Mouse (Mus musculus): ENCODE measurements at regions not wholly inside any gene's neighbourhood (a gene's known extent, or its start where the extent isn't known, plus 50 kb on each side); places are given as distances from the start of the nearest gene placed in this dataset.

DNA sequence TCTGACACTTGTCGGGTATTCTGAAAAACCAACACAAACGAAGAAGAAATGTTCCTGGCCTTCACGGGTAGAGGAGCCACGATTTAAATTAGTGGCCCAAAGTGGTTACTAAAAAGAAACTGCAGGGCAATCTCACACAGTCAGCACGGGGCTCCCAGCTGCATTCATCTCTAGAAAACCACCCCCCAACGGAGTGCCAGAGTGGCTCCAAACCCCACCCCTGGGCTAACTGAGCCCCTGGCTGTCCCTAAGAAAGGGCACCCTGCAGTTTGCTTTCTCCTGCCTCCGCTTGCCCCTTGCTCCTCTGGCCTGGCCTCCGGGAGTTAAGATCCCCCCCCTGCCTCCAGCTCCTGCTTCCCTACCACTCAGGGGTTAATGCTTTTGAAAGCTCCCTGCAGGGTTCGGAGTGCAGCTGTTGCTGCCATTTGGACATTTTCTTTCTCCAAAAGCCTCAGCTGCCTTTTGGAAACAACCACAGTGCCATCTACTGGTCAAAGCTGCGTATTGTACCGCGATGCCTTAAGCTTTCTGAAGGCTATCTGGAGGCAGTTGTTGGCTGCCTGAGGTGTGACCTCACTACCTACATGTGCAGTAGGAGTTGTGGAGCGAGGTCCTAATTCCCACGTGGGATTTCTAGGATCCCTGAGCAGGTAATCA lies 92.9 kb upstream of the Castor2 start:
- Histone ChIP-seq H3K27me3 (ENCODE audit: control insufficient read depth, insufficient read depth, low read length) (no peaks in the 10 kb centered on the region; the same call in 1 of the 2 replicates), H3K4me3 (ENCODE audit: low read depth, low read length) (no peak overlapping the region), H3K9ac (ENCODE audit: low read length) (no peak overlapping the region), H3K27ac (ENCODE audit: low read depth, low read length) (no peak overlapping the region), H3K9me3 (ENCODE audit: control insufficient read depth, low read length) (no peaks in the 10 kb centered on the region), H3K36me3 (ENCODE audit: control insufficient read depth, insufficient read depth, low read length) (no peaks in the 10 kb centered on the region), H3K4me1 (replicated peaks; ENCODE audit: control insufficient read depth, insufficient read depth, low read length) (peaks cover 4% of the 10 kb centered on the region; the same call in 1 of the 2 replicates), H3K4me2 (ENCODE audit: low read depth, low read length, severe bottlenecking) (peak overlapping the region; percentile 35)
- peak; percentile 92 for ATAC-seq (replicated peaks; ENCODE audit: low FRiP score)
- WGBS = under 1% methylated on average over 14 of the region's 14 CpGs
- DNase-seq (ENCODE audit: low spot score) = peak; percentile 94

DNA sequence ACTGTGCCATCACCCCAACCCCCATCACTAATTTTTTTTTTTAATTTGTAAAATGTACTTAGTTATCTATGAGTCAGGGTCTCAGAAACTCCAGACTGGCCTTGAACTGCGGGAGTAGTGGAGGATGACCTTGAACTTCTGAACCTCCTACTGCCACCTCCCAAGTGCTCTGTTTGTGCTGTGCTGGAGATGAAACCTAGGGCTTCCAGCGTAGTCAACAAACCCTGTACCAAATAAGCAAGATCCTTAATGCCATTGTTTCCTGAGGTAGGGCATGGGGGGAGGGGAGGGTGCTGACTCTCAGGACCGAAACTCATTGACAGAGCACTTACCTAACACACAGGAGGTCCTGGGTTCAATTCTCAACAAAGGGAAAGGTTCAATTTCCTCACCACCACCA lies 93.5 kb upstream of the Castor2 start:
- 0 out of 2 replicates have a peak, but pooled peaks have one; percentile 22 for ATAC-seq (replicated peaks; ENCODE audit: low FRiP score)
- WGBS = 11% methylated on average over 3 of the region's 3 CpGs
- no peak overlapping the region for H3K27ac ChIP-seq (ENCODE audit: low read depth, low read length)
- peaks cover 4% of the 10 kb centered on the region; the same call in 1 of the 2 replicates for H3K4me1 ChIP-seq (replicated peaks; ENCODE audit: control insufficient read depth, insufficient read depth, low read length)
- no peaks in the 10 kb centered on the region; the same call in 1 of the 2 replicates for H3K27me3 ChIP-seq (ENCODE audit: control insufficient read depth, insufficient read depth, low read length)
- H3K9ac ChIP-seq (ENCODE audit: low read length) = no peak overlapping the region
- no peaks in the 10 kb centered on the region for H3K9me3 ChIP-seq (ENCODE audit: control insufficient read depth, low read length)
- no peak for DNase-seq (ENCODE audit: low spot score)
- H3K4me3 ChIP-seq (ENCODE audit: low read depth, low read length) = no peak overlapping the region
- H3K4me2 ChIP-seq (ENCODE audit: low read depth, low read length, severe bottlenecking) = no peak overlapping the region
- no peaks in the 10 kb centered on the region for H3K36me3 ChIP-seq (ENCODE audit: control insufficient read depth, insufficient read depth, low read length)

DNA sequence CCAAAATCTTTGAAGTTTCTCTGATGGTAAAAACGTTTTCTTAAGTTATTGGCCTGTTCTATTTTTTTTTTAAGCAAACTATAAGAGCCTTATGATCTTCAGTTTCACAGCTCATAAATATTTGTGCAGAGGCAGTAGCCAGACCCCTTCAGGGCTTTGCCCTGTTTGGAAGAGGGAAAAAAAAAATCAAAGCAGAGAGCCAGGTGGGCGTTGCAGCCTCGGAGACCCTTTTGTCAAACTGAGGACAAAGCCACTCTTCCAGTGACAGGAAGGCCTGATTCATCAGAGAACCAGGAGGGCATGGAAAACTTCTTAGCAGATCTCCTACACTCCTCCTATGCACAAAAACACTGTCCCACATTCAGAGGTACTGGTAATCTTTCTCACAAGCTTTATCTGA lies 99.4 kb upstream of the Castor2 start:
- Histone ChIP-seq H3K4me3 (ENCODE audit: low read depth, low read length) (no peak overlapping the region), H3K9me3 (ENCODE audit: control insufficient read depth, low read length) (no peaks in the 10 kb centered on the region), H3K9ac (ENCODE audit: low read length) (no peak overlapping the region; the same call in 1 of the 2 replicates), H3K4me1 (replicated peaks; ENCODE audit: control insufficient read depth, insufficient read depth, low read length) (peaks cover 8% of the 10 kb centered on the region; the same call in 1 of the 2 replicates), H3K36me3 (ENCODE audit: control insufficient read depth, insufficient read depth, low read length) (no peaks in the 10 kb centered on the region), H3K27me3 (ENCODE audit: control insufficient read depth, insufficient read depth, low read length) (no peaks in the 10 kb centered on the region), H3K27ac (ENCODE audit: low read depth, low read length) (peak overlapping the region; percentile 64; the same call in 1 of the 2 replicates), H3K4me2 (ENCODE audit: low read depth, low read length, severe bottlenecking) (no peak overlapping the region)
- ATAC-seq (replicated peaks; ENCODE audit: low FRiP score) (no peak), DNase-seq (ENCODE audit: low spot score) (no peak)
- WGBS = 9% methylated on average over 3 of the region's 3 CpGs

GRCm38 (mm10) chr5:133999698-134000097 lies 99.8 kb upstream of the Castor2 start:
- no peak overlapping the region for H3K9ac ChIP-seq (ENCODE audit: low read length)
- H3K36me3 ChIP-seq (ENCODE audit: control insufficient read depth, insufficient read depth, low read length) = no peaks in the 10 kb centered on the region
- peaks cover 8% of the 10 kb centered on the region; the same call in 1 of the 2 replicates for H3K4me1 ChIP-seq (replicated peaks; ENCODE audit: control insufficient read depth, insufficient read depth, low read length)
- no peak overlapping the region for H3K27ac ChIP-seq (ENCODE audit: low read depth, low read length)
- no peaks in the 10 kb centered on the region for H3K9me3 ChIP-seq (ENCODE audit: control insufficient read depth, low read length)
- no peak for DNase-seq (ENCODE audit: low spot score)
- no peaks in the 10 kb centered on the region for H3K27me3 ChIP-seq (ENCODE audit: control insufficient read depth, insufficient read depth, low read length)
- ATAC-seq (replicated peaks; ENCODE audit: low FRiP score) = no peak
- no peak overlapping the region for H3K4me3 ChIP-seq (ENCODE audit: low read depth, low read length)
- WGBS = 20% methylated on average over 5 of the region's 5 CpGs
- H3K4me2 ChIP-seq (ENCODE audit: low read depth, low read length, severe bottlenecking) = no peak overlapping the region

- Histone ChIP-seq H3K4me1 (replicated peaks; ENCODE audit: control insufficient read depth, insufficient read depth, low read length) (peaks cover 8% of the 10 kb centered on the region; the same call in 1 of the 2 replicates), H3K9me3 (ENCODE audit: control insufficient read depth, low read length) (no peaks in the 10 kb centered on the region; the same call in 1 of the 2 replicates), H3K36me3 (ENCODE audit: control insufficient read depth, insufficient read depth, low read length) (no peaks in the 10 kb centered on the region), H3K4me2 (ENCODE audit: low read depth, low read length, severe bottlenecking) (no peak overlapping the region), H3K27ac (ENCODE audit: low read depth, low read length) (no peak overlapping the region), H3K4me3 (ENCODE audit: low read depth, low read length) (no peak overlapping the region), H3K9ac (ENCODE audit: low read length) (no peak overlapping the region), H3K27me3 (ENCODE audit: control insufficient read depth, insufficient read depth, low read length) (no peaks in the 10 kb centered on the region; the same call in none of the 2 replicates)
- no peak for DNase-seq (ENCODE audit: low spot score)
- ATAC-seq (replicated peaks; ENCODE audit: low FRiP score) = 0 out of 2 replicates have a peak, but pooled peaks have one; percentile 21
- WGBS = 27% methylated on average over 2 of the region's 2 CpGs
Observed at GRCm38 (mm10) chr5:133991994-133992393, 107.5 kb upstream of the Castor2 start.

DNA sequence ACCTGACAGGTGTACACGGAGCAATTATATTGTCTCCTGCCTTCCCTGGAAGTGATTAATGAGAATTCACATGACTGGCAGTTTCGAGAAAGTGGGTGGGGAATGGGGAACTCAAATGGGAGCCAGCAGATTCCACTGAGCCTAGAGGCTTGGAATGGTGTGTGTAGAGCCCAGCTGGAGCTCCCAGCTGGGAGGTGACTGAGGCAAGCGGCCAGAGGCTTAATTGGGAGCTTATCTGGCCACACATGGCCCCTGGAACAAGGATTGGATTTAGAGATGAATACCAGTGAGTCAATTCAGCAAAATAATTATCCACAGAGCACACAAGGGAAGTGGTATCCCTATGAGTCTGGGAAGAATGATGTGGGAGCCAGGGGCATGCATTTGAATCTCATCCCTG lies 108.0 kb upstream of the Castor2 start:
- H3K36me3 ChIP-seq (ENCODE audit: control insufficient read depth, insufficient read depth, low read length) = no peaks in the 10 kb centered on the region
- H3K27me3 ChIP-seq (ENCODE audit: control insufficient read depth, insufficient read depth, low read length) = no peaks in the 10 kb centered on the region; the same call in none of the 2 replicates
- DNase-seq (ENCODE audit: low spot score) (peak; percentile 60), ATAC-seq (replicated peaks; ENCODE audit: low FRiP score) (0 out of 2 replicates have a peak, but pooled peaks have one; percentile 63)
- peaks cover 8% of the 10 kb centered on the region; the same call in 1 of the 2 replicates for H3K4me1 ChIP-seq (replicated peaks; ENCODE audit: control insufficient read depth, insufficient read depth, low read length)
- H3K9me3 ChIP-seq (ENCODE audit: control insufficient read depth, low read length) = no peaks in the 10 kb centered on the region; the same call in 1 of the 2 replicates
- H3K27ac ChIP-seq (ENCODE audit: low read depth, low read length) = no peak overlapping the region
- H3K4me3 ChIP-seq (ENCODE audit: low read depth, low read length) = no peak overlapping the region
- no peak overlapping the region for H3K4me2 ChIP-seq (ENCODE audit: low read depth, low read length, severe bottlenecking)
- no peak overlapping the region for H3K9ac ChIP-seq (ENCODE audit: low read length)
- 6% methylated on average over 3 of the region's 3 CpGs for whole genome bisulfite sequencing

DNA sequence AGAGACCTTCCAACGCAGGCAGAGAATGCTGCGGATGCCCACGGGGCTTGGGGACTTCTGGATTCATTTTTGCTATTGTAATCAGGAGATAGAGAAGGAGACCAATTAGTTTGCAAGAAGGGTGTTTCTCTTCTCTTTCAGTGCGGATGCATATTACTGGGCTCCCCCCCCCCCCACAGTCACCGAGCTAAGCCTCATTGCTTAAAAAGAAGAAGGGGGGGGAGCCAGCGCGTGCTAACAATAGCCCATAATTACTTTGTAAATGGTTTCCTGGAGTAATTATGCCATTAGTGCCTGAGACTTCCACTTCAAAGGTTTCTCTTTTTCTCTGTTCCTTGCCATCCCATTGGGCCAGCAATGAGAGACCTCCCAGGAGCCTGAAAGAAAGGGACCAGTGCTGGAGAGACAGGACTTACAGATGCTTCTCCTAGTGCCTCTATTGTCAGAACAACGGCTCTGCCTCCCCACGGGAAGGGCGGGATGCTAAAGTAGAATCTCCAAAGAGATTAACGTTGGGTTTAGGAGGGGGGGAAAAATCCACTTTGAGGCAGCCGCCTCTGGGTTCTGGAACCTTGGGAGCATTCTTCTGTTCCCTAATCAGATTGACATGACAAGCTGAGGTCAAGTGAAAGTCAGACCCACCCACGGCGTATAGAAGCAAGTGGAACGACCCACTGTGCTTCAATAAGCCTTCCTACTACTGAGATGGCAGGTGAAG lies 116.1 kb upstream of the Castor2 start:
- Histone ChIP-seq H3K27me3 (ENCODE audit: control insufficient read depth, insufficient read depth, low read length) (peaks cover 41% of the 10 kb centered on the region), H3K4me2 (ENCODE audit: low read depth, low read length, severe bottlenecking) (peak overlapping the region; percentile 15; the same call in 1 of the 2 replicates), H3K27ac (ENCODE audit: low read depth, low read length) (no peak overlapping the region), H3K4me3 (ENCODE audit: low read depth, low read length) (no peak overlapping the region), H3K4me1 (replicated peaks; ENCODE audit: control insufficient read depth, insufficient read depth, low read length) (peaks cover 21% of the 10 kb centered on the region), H3K9ac (ENCODE audit: low read length) (no peak overlapping the region), H3K36me3 (ENCODE audit: control insufficient read depth, insufficient read depth, low read length) (no peaks in the 10 kb centered on the region), H3K9me3 (ENCODE audit: control insufficient read depth, low read length) (no peaks in the 10 kb centered on the region)
- WGBS = under 1% methylated on average over 14 of the region's 15 CpGs
- ATAC-seq (replicated peaks; ENCODE audit: low FRiP score) (peak; percentile 90), DNase-seq (ENCODE audit: low spot score) (peak; percentile 74)

GRCm38 (mm10) chr5:133970421-133970914 lies 129.0 kb upstream of the Castor2 start:
- Histone ChIP-seq H3K4me1 (replicated peaks; ENCODE audit: control insufficient read depth, insufficient read depth, low read length) (no peaks in the 10 kb centered on the region), H3K9ac (ENCODE audit: low read length) (no peak overlapping the region), H3K4me3 (ENCODE audit: low read depth, low read length) (no peak overlapping the region), H3K27me3 (ENCODE audit: control insufficient read depth, insufficient read depth, low read length) (no peaks in the 10 kb centered on the region), H3K27ac (ENCODE audit: low read depth, low read length) (no peak overlapping the region), H3K9me3 (ENCODE audit: control insufficient read depth, low read length) (peaks cover 2% of the 10 kb centered on the region; the same call in 1 of the 2 replicates), H3K36me3 (ENCODE audit: control insufficient read depth, insufficient read depth, low read length) (no peaks in the 10 kb centered on the region), H3K4me2 (ENCODE audit: low read depth, low read length, severe bottlenecking) (no peak overlapping the region)
- WGBS = 87% methylated on average over 12 of the region's 12 CpGs
- DNase-seq (ENCODE audit: low spot score) (no peak), ATAC-seq (replicated peaks; ENCODE audit: low FRiP score) (no peak)

Data from forebrain, embryonic 11.5 days (tissue).